Mouse (Mus musculus): ENCODE data around the gene Casz1. TPM values are rescaled to one million over a fixed set of nuclear protein-coding genes. Genes with fewer than 3 reads are reported as not detected.
A peak's percentile ranks its signal among the peaks of the same experiment; 100 is the strongest.

Gene Casz1
- polyA plus RNA-seq, 2 experiments: 5.5 to 7.4 TPM

GRCm38 (mm10) chr4:148979837-148980236, 175.6 kb downstream of the Casz1 start:
- no peak for ATAC-seq (ENCODE audit: low FRiP score, low read depth)
- H3K4me2 ChIP-seq (replicated peaks; ENCODE audit: low read depth, low read length, severe bottlenecking): no peak overlapping the region
- no peaks in the 10 kb centered on the region for H3K36me3 ChIP-seq (ENCODE audit: control insufficient read depth, insufficient read depth, low read length)
- H3K9ac ChIP-seq (ENCODE audit: low read depth, low read length, severe bottlenecking): no peak overlapping the region
- no peak overlapping the region for H3K27ac ChIP-seq (replicated peaks; ENCODE audit: low read depth, low read length)
- TF ChIP-seq POLR2A (IDR thresholded peaks at IDR 0.05; ENCODE audit: borderline replicate concordance, extremely low read depth, insufficient read depth, insufficient read length): no peak
- 70% methylated on average over 11 of the region's 11 CpGs for WGBS
- peaks cover 17% of the 10 kb centered on the region; the same call in 1 of the 2 replicates for H3K27me3 ChIP-seq (ENCODE audit: control insufficient read depth, insufficient read depth, low read length)
- H3K4me3 ChIP-seq (replicated peaks; ENCODE audit: low read length): no peak overlapping the region
- peaks cover 14% of the 10 kb centered on the region for H3K4me1 ChIP-seq (ENCODE audit: control insufficient read depth, insufficient read depth, low read length)
- DNase-seq (ENCODE audit: low spot score): no peak
- no peaks in the 10 kb centered on the region for H3K9me3 ChIP-seq (ENCODE audit: control insufficient read depth, low read length)

- Histone ChIP-seq H3K4me3 (replicated peaks; ENCODE audit: low read length) (no peak overlapping the region), H3K9ac (ENCODE audit: low read depth, low read length, severe bottlenecking) (no peak overlapping the region), H3K4me1 (ENCODE audit: control insufficient read depth, insufficient read depth, low read length) (peaks cover 35% of the 10 kb centered on the region), H3K9me3 (ENCODE audit: control insufficient read depth, low read length) (no peaks in the 10 kb centered on the region), H3K27ac (replicated peaks; ENCODE audit: low read depth, low read length) (no peak overlapping the region), H3K4me2 (replicated peaks; ENCODE audit: low read depth, low read length, severe bottlenecking) (no peak overlapping the region), H3K36me3 (ENCODE audit: control insufficient read depth, insufficient read depth, low read length) (no peaks in the 10 kb centered on the region), H3K27me3 (ENCODE audit: control insufficient read depth, insufficient read depth, low read length) (peaks cover 22% of the 10 kb centered on the region)
- TF ChIP-seq POLR2A (IDR thresholded peaks at IDR 0.05; ENCODE audit: borderline replicate concordance, extremely low read depth, insufficient read depth, insufficient read length): no peak
- WGBS: 62% methylated on average over 6 of the region's 6 CpGs
- ATAC-seq (ENCODE audit: low FRiP score, low read depth): peak; percentile 64
- peak; percentile 50 for DNase-seq (ENCODE audit: low spot score)
Observed at GRCm38 (mm10) chr4:148982274-148982673, 178.0 kb downstream of the Casz1 start.

GRCm38 (mm10) chr4:148984701-148985540, 180.7 kb downstream of the Casz1 start:
- Histone ChIP-seq H3K27ac (replicated peaks; ENCODE audit: low read depth, low read length) (no peak overlapping the region), H3K36me3 (ENCODE audit: control insufficient read depth, insufficient read depth, low read length) (no peaks in the 10 kb centered on the region), H3K27me3 (ENCODE audit: control insufficient read depth, insufficient read depth, low read length) (peaks cover 19% of the 10 kb centered on the region), H3K9me3 (ENCODE audit: control insufficient read depth, low read length) (no peaks in the 10 kb centered on the region), H3K4me2 (replicated peaks; ENCODE audit: low read depth, low read length, severe bottlenecking) (0 out of 2 replicates have a peak overlapping the region, but pooled peaks have one; percentile 4), H3K9ac (ENCODE audit: low read depth, low read length, severe bottlenecking) (no peak overlapping the region), H3K4me1 (ENCODE audit: control insufficient read depth, insufficient read depth, low read length) (peaks cover 42% of the 10 kb centered on the region), H3K4me3 (replicated peaks; ENCODE audit: low read length) (no peak overlapping the region)
- DNase-seq (ENCODE audit: low spot score) (peak; percentile 54), ATAC-seq (ENCODE audit: low FRiP score, low read depth) (peak; percentile 17)
- WGBS: 21% methylated on average over 19 of the region's 19 CpGs
- no peak for TF ChIP-seq POLR2A (IDR thresholded peaks at IDR 0.05; ENCODE audit: borderline replicate concordance, extremely low read depth, insufficient read depth, insufficient read length)

- H3K9me3 ChIP-seq (ENCODE audit: control insufficient read depth, low read length): no peaks in the 10 kb centered on the region
- peaks cover 14% of the 10 kb centered on the region for H3K27me3 ChIP-seq (ENCODE audit: control insufficient read depth, insufficient read depth, low read length)
- peak overlapping the region; percentile 4; the same call in 1 of the 2 replicates for H3K4me2 ChIP-seq (replicated peaks; ENCODE audit: low read depth, low read length, severe bottlenecking)
- H3K4me1 ChIP-seq (ENCODE audit: control insufficient read depth, insufficient read depth, low read length): peaks cover 51% of the 10 kb centered on the region
- H3K4me3 ChIP-seq (replicated peaks; ENCODE audit: low read length): no peak overlapping the region
- no peak for DNase-seq (ENCODE audit: low spot score)
- H3K36me3 ChIP-seq (ENCODE audit: control insufficient read depth, insufficient read depth, low read length): no peaks in the 10 kb centered on the region
- no peak for ATAC-seq (ENCODE audit: low FRiP score, low read depth)
- no peak for TF ChIP-seq POLR2A (IDR thresholded peaks at IDR 0.05; ENCODE audit: borderline replicate concordance, extremely low read depth, insufficient read depth, insufficient read length)
- 18% methylated on average over 24 of the region's 24 CpGs for WGBS
- no peak overlapping the region for H3K9ac ChIP-seq (ENCODE audit: low read depth, low read length, severe bottlenecking)
- H3K27ac ChIP-seq (replicated peaks; ENCODE audit: low read depth, low read length): no peak overlapping the region
Observed at GRCm38 (mm10) chr4:148985541-148986476, 181.6 kb downstream of the Casz1 start.

- ATAC-seq (ENCODE audit: low FRiP score, low read depth) (peak; percentile 56; the same call in 1 of the 2 replicates), DNase-seq (ENCODE audit: low spot score) (peak; percentile 22)
- Histone ChIP-seq H3K36me3 (ENCODE audit: control insufficient read depth, insufficient read depth, low read length) (no peaks in the 10 kb centered on the region), H3K27me3 (ENCODE audit: control insufficient read depth, insufficient read depth, low read length) (peaks cover 7% of the 10 kb centered on the region; the same call in 1 of the 2 replicates), H3K9ac (ENCODE audit: low read depth, low read length, severe bottlenecking) (no peak overlapping the region), H3K9me3 (ENCODE audit: control insufficient read depth, low read length) (no peaks in the 10 kb centered on the region), H3K4me1 (ENCODE audit: control insufficient read depth, insufficient read depth, low read length) (peaks cover 40% of the 10 kb centered on the region), H3K4me2 (replicated peaks; ENCODE audit: low read depth, low read length, severe bottlenecking) (no peak overlapping the region), H3K27ac (replicated peaks; ENCODE audit: low read depth, low read length) (no peak overlapping the region), H3K4me3 (replicated peaks; ENCODE audit: low read length) (no peak overlapping the region)
- 4% methylated on average over 2 of the region's 2 CpGs for WGBS
- no peak for TF ChIP-seq POLR2A (IDR thresholded peaks at IDR 0.05; ENCODE audit: borderline replicate concordance, extremely low read depth, insufficient read depth, insufficient read length)
Observed at GRCm38 (mm10) chr4:148990038-148990437, 185.8 kb downstream of the Casz1 start.

Measured in limb, embryonic 14.5 days (tissue).